Mouse (Mus musculus) bone marrow, adult 2 months (tissue): Measurements from ENCODE around the gene Best3.

Experiments used
- CTCF ChIP-seq: fragments of 200-500 bp; IDR thresholded peaks from 2 replicates; pipeline ENCODE4 v1.5.1; 2011; ENCODE audit warnings: low read length, control low read depth; ENCODE audit not compliant: control insufficient read depth, insufficient read depth
- POLR2A ChIP-seq: fragments of 200-500 bp; IDR thresholded peaks from 2 replicates; pipeline ENCODE4 v1.6.1; 2011; ENCODE audit warnings: low read depth, mild to moderate bottlenecking, control low read depth, low read length, borderline replicate concordance; ENCODE audit not compliant: control insufficient read depth

DNA sequence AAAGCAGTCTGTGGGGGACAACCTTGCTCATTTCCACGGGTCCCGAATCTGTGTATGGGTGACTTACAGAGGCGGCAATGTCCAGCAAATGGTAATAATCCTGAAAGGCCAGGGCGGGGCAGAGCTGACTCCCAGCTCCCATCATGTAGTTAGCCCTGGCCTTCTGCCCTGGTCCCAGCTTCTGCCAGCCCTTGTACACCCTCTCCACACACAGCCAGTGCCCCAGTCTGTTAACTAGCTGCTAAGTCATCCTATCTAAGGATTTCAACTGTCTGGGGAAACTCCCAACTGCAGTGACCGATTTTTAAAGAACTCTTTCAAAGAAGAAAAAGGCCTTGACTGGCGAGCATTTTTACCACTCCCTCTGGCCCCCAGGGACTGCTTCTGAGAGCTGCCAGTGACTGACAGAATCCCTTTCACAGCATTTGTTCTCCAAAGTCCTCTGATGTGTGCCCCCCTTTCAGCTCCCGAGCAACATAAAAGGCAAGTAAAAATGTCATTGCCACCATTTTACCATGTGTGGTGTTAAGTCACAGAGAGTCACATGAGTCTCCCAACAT, 32.2 kb downstream of the Best3 start:
- TF ChIP-seq POLR2A, result no peak
- no peak for TF ChIP-seq CTCF
